Comparison of ENCODE assay signal across 8 mouse cellular contexts in the genomic region with DNA sequence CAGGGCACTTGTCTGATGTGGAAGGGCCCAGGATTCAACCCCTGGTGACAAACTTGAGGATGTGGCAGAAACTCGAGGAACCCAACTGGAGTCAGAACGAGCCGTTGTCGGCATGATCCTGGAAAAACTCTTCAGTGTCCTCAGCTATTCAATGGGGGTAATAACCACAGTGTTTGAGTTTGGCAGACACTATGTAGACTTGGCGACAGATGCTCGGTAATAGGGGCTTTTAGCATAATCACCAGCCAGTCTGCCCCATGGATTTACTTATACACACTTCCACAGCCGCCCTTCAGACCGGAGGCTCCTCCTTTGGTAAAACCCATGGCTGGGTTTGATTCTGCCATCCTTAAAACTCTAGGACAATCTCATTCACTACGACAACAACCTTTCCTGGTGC. TPM values are rescaled to one million over a fixed set of nuclear protein-coding genes. Genes with fewer than 3 reads are reported as not detected.
DNase-seq lines count a peak whose midpoint lies in the region; ATAC-seq lines count a peak whose summit lies in the region.

No protein-coding gene starts in this region.

- peak overlapping the region; percentile 82 for H3K4me3 ChIP-seq in forebrain, embryonic 10.5 days
- peak overlapping the region; percentile 76 for H3K4me3 ChIP-seq in hindbrain, embryonic 16.5 days (ENCODE audit: low read length)
- H3K4me3 ChIP-seq in midbrain, embryonic 16.5 days (ENCODE audit: low read depth, low read length) = peak overlapping the region; percentile 73

- no peaks in the 10 kb centered on the region for H3K9me3 ChIP-seq in forebrain, embryonic 10.5 days
- no peaks in the 10 kb centered on the region for H3K9me3 ChIP-seq in hindbrain, embryonic 16.5 days (ENCODE audit: control insufficient read depth, low read length)
- H3K9me3 ChIP-seq in midbrain, embryonic 16.5 days (replicated peaks; ENCODE audit: control insufficient read depth, low read length, poor library complexity, severe bottlenecking) = no peaks in the 10 kb centered on the region

- intact Hi-C loops in left cerebral cortex, postnatal 25 days (cut with DNase I) = loop anchor here (5.0 kb wide), 1 partner anchor 155 kb away; no protein-coding TSS in a partner anchor

- H3K27me3 ChIP-seq in forebrain, embryonic 10.5 days (ENCODE audit: poor library complexity, severe bottlenecking) = no peaks in the 10 kb centered on the region
- H3K27me3 ChIP-seq in hindbrain, embryonic 16.5 days (replicated peaks; ENCODE audit: control insufficient read depth, insufficient read depth, low read length) = no peaks in the 10 kb centered on the region
- no peaks in the 10 kb centered on the region for H3K27me3 ChIP-seq in midbrain, embryonic 16.5 days (ENCODE audit: control insufficient read depth, insufficient read depth, low read depth, low read length)

- peaks cover 49% of the 10 kb centered on the region for H3K4me1 ChIP-seq in forebrain, embryonic 10.5 days
- peaks cover 7% of the 10 kb centered on the region for H3K4me1 ChIP-seq in hindbrain, embryonic 16.5 days (ENCODE audit: control insufficient read depth, insufficient read depth, low read depth, low read length)
- peaks cover 11% of the 10 kb centered on the region for H3K4me1 ChIP-seq in midbrain, embryonic 16.5 days (ENCODE audit: control insufficient read depth, insufficient read depth, low read length)

- H3K9ac ChIP-seq in hindbrain, embryonic 16.5 days (ENCODE audit: low read depth, low read length) = peak overlapping the region; percentile 95
- H3K9ac ChIP-seq in midbrain, embryonic 16.5 days (ENCODE audit: low read depth, low read length) = peak overlapping the region; percentile 94

- no peak for ATAC-seq in hindbrain, embryonic 16.5 days
- ATAC-seq in midbrain, embryonic 16.5 days = no peak
- ATAC-seq in monocyte, adult 5-6 weeks (replicated peaks; ENCODE audit: insufficient number of reproducible peaks, low FRiP score, low TSS enrichment, poor library complexity, severe bottlenecking) = no peak

- DNase-seq in left cerebral cortex, postnatal 25 days (ENCODE audit: low spot score in 2 of 2) = peak; percentile 20 to 28
- DNase-seq in left cerebral cortex, adult 9 months (ENCODE audit: low spot score in 2 of 2) = no peak
- no peak for DNase-seq in forebrain, embryonic 10.5 days (ENCODE audit: extremely low spot score, low spot score)
- DNase-seq in kidney, postnatal 25 days = no peak
- DNase-seq in urinary bladder, adult 18-20 months (ENCODE audit: low spot score in 2 of 2) = no peak

- peak overlapping the region; percentile 88 for H3K4me2 ChIP-seq in hindbrain, embryonic 16.5 days (ENCODE audit: low read length)
- peak overlapping the region; percentile 90 for H3K4me2 ChIP-seq in midbrain, embryonic 16.5 days (ENCODE audit: low read length)

- peaks cover 64% of the 10 kb centered on the region for H3K36me3 ChIP-seq in forebrain, embryonic 10.5 days (replicated peaks)
- peaks cover 13% of the 10 kb centered on the region for H3K36me3 ChIP-seq in hindbrain, embryonic 16.5 days (ENCODE audit: control insufficient read depth, insufficient read depth, low read length)
- peaks cover 17% of the 10 kb centered on the region for H3K36me3 ChIP-seq in midbrain, embryonic 16.5 days (ENCODE audit: control insufficient read depth, insufficient read depth, low read length)

- peak overlapping the region; percentile 98 for H3K27ac ChIP-seq in forebrain, embryonic 10.5 days
- H3K27ac ChIP-seq in hindbrain, embryonic 16.5 days (ENCODE audit: low read depth, low read length) = peak overlapping the region; percentile 93
- peak overlapping the region; percentile 80 for H3K27ac ChIP-seq in midbrain, embryonic 16.5 days (ENCODE audit: low read length)

- WGBS in forebrain, embryonic 10.5 days = 56% methylated on average over 9 of the region's 9 CpGs
- WGBS in hindbrain, embryonic 16.5 days = 10% methylated on average over 9 of the region's 9 CpGs
- 8% methylated on average over 9 of the region's 9 CpGs for WGBS in midbrain, embryonic 16.5 days

RNA-seq across cellular contexts. Expression of a gene that starts 4.0 kb away (rescaled TPM):
- total RNA-seq in left cerebral cortex, postnatal 25 days (2021) = 10 to 100 TPM; 12.9 to 13.3 TPM
- polyA plus RNA-seq in forebrain, embryonic 10.5 days (2016; fragmentation: Nextera tagmentation; extraction: Ambion mirVana) = 136 and 164 TPM in 2 replicates
- 56.9 and 63.5 TPM in 2 replicates for polyA plus RNA-seq in hindbrain, embryonic 16.5 days (2015; fragmentation: Nextera tagmentation; extraction: Ambion mirVana)
- polyA plus RNA-seq in midbrain, embryonic 16.5 days (2015; fragmentation: Nextera tagmentation; extraction: Ambion mirVana) = 56.2 and 66.4 TPM in 2 replicates
- not detected in 3 replicates for total RNA-seq in monocyte, adult 5-6 weeks (2017)

Comparison
In these comparisons a context has a peak if more than half of its experiments do, and no peak if none do; other contexts are left out.
1. DNase-seq: peak in left cerebral cortex, postnatal 25 days (2 of 2); none in left cerebral cortex, adult 9 months (0 of 2), forebrain, embryonic 10.5 days (single experiment), kidney, postnatal 25 days (0 of 2) and urinary bladder, adult 18-20 months (0 of 2).
2. Peak in every context shown above with its lines, with median percentiles within 50 percentile points of each other: H3K27ac ChIP-seq and H3K4me3 ChIP-seq.